Mouse (Mus musculus): ENCODE data around the gene Gcnt1. TPM values are rescaled to one million over a fixed set of nuclear protein-coding genes. Genes with fewer than 3 reads are reported as not detected.

Gene Gcnt1
- total RNA-seq, 2 experiments from 2014 or later, result 132 to 137 TPM

GRCm38 (mm10) chr19:17369581-17369980 lies 3.1 kb downstream of the Gcnt1 start:
- no peak for ATAC-seq (replicated peaks; ENCODE audit: low FRiP score, poor library complexity, severe bottlenecking)

GRCm38 (mm10) chr19:17368557-17368956 lies 4.1 kb downstream of the Gcnt1 start:
- ATAC-seq (replicated peaks; ENCODE audit: low FRiP score, poor library complexity, severe bottlenecking), result no peak

GRCm38 (mm10) chr19:17366364-17367090 lies 6.1 kb downstream of the Gcnt1 start:
- no peak for ATAC-seq (replicated peaks; ENCODE audit: low FRiP score, poor library complexity, severe bottlenecking)

- peak; percentile 89 for ATAC-seq (replicated peaks; ENCODE audit: low FRiP score, poor library complexity, severe bottlenecking)
These were observed 7.9 kb downstream of the Gcnt1 start for GRCm38 (mm10) chr19:17364741-17365140.

- ATAC-seq (replicated peaks; ENCODE audit: low FRiP score, poor library complexity, severe bottlenecking), result no peak
These were observed 11.5 kb downstream of the Gcnt1 start for GRCm38 (mm10) chr19:17361181-17361580.

GRCm38 (mm10) chr19:17359315-17359890 lies 13.2 kb downstream of the Gcnt1 start:
- no peak for ATAC-seq (replicated peaks; ENCODE audit: low FRiP score, poor library complexity, severe bottlenecking)

- ATAC-seq (replicated peaks; ENCODE audit: low FRiP score, poor library complexity, severe bottlenecking), result no peak
These were observed 15.3 kb downstream of the Gcnt1 start for GRCm38 (mm10) chr19:17357391-17357790.

GRCm38 (mm10) chr19:17356932-17357331 lies 15.7 kb downstream of the Gcnt1 start:
- no peak for ATAC-seq (replicated peaks; ENCODE audit: low FRiP score, poor library complexity, severe bottlenecking)

- ATAC-seq (replicated peaks; ENCODE audit: low FRiP score, poor library complexity, severe bottlenecking), result peak; percentile 85
These were observed 16.4 kb downstream of the Gcnt1 start for GRCm38 (mm10) chr19:17355950-17356867.

GRCm38 (mm10) chr19:17355361-17355760 lies 17.3 kb downstream of the Gcnt1 start:
- peak; percentile 33; the same call in 1 of the 2 replicates for ATAC-seq (replicated peaks; ENCODE audit: low FRiP score, poor library complexity, severe bottlenecking)

- ATAC-seq (replicated peaks; ENCODE audit: low FRiP score, poor library complexity, severe bottlenecking), result peak; percentile 53
These were observed 17.8 kb downstream of the Gcnt1 start for GRCm38 (mm10) chr19:17354797-17355196.

- no peak for ATAC-seq (replicated peaks; ENCODE audit: low FRiP score, poor library complexity, severe bottlenecking)
These were observed 18.3 kb downstream of the Gcnt1 start for GRCm38 (mm10) chr19:17354362-17354761.

- ATAC-seq (replicated peaks; ENCODE audit: low FRiP score, poor library complexity, severe bottlenecking), result no peak
These were observed 18.9 kb downstream of the Gcnt1 start for GRCm38 (mm10) chr19:17353727-17354126.

GRCm38 (mm10) chr19:17347852-17348251 lies 24.8 kb downstream of the Gcnt1 start:
- no peak for ATAC-seq (replicated peaks; ENCODE audit: low FRiP score, poor library complexity, severe bottlenecking)

- ATAC-seq (replicated peaks; ENCODE audit: low FRiP score, poor library complexity, severe bottlenecking), result no peak
These were observed 25.7 kb downstream of the Gcnt1 start for GRCm38 (mm10) chr19:17346716-17347474.

GRCm38 (mm10) chr19:17344881-17345280 lies 27.8 kb downstream of the Gcnt1 start:
- ATAC-seq (replicated peaks; ENCODE audit: low FRiP score, poor library complexity, severe bottlenecking), result no peak

- ATAC-seq (replicated peaks; ENCODE audit: low FRiP score, poor library complexity, severe bottlenecking), result no peak
These were observed 33.1 kb downstream of the Gcnt1 start for GRCm38 (mm10) chr19:17339563-17339962.

- peak; percentile 46 for ATAC-seq (replicated peaks; ENCODE audit: low FRiP score, poor library complexity, severe bottlenecking)
These were observed 35.5 kb downstream of the Gcnt1 start for GRCm38 (mm10) chr19:17337057-17337679.

- ATAC-seq (replicated peaks; ENCODE audit: low FRiP score, poor library complexity, severe bottlenecking), result no peak
These were observed 36.0 kb downstream of the Gcnt1 start for GRCm38 (mm10) chr19:17336646-17337045.
